Mouse (Mus musculus): ENCODE measurements at regions not wholly inside any gene's neighbourhood (a gene's known extent, or its start where the extent isn't known, plus 50 kb on each side); places are given as distances from the start of the nearest gene placed in this dataset.

DNA sequence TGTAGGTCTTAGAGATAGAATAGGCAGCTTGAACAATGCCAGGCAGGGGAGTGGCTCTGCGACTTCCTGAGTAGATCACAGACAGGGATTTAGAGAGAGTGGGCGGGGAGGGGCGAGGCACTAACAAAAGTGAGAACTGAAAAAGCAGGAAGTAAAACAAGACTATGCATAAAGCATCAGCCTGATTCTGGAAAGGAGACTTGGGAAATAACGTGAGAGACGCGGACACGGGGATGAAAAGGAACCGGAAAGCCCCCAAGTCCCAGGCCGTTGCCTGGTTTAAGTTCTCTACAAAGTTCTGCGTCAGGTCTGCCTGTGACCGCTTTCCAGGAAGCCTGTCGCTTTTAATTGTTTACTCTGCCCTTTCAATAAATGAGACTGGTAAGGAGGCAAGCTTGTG is 86.3 kb downstream of the D16Ertd472e start:
- ATAC-seq = peak; percentile 95

DNA sequence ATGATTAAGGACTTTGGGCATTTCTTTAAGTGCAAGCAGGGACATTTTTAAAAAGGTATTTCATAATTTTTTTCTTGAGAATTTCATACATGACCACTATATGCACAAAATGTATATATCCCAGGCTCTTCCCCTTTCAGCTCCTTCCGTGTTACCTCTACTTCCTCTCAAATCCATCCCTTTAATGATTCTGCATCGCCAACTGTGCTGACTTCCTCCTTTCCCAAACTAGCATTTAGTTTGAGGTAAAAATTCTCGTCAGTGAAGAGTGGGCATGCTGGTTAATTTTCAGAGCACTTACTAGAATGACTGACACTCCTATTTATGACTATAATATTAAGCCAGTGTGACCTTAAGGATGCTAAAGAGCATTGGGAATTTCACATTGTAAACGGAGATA is 86.9 kb downstream of the D16Ertd472e start:
- ATAC-seq = no peak

DNA sequence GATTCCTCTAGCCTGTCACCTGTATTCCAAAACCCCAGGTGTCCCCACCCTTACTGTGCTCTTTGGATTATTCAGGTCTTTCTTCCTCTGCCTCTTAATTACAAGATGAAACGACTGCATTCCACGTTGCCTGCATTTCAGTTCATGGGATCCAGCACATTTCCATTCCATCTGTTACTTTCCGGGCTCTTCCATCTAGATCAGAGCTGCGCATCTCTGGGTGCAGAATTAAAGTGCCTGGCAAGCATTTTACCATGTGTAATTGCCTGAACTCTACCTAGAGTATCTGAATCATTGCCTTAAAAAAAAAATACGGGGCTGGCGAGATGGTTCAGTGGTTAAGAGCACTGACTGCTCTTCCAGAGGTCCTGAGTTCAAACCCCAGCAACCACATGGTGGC is 90.0 kb downstream of the D16Ertd472e start:
- ATAC-seq = no peak

DNA sequence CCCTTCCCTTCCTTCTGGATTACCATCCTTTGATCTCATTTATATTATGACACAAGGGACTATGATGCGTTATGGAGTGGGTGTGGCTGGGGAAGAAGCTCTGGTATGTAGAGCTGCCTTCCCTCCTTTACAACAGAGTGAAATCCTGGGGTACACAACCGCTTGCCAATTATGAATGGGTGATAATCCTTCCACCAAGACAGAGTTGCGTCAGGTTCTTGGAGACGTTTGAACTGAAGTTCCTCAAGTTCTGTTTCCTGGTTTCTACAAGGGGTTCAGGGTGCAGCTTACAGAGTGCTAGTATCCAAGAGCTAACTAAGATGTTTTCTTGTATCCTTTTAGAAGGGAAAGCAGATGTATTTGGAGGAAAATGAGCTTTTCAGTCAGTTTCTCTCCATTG is 92.2 kb downstream of the D16Ertd472e start:
- ATAC-seq = no peak

DNA sequence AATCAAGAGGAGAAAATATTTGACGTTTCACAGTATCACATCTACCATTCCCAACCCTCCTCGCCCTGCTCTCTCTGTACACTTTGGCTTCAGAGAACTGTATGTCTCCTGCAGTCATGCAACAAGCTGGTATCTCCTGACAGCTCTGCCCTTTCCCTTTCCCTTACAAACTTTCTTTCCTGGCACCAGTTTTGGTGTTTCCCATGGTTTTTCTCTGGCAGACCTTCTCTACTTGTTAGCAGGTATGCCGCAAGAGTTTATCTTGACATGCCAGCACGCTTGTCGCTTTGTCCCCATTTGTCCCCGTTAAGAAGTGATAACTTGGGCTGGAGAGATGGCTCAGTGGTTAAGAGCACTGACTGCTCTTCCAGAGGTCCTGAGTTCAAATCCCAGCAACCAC is 94.9 kb downstream of the D16Ertd472e start:
- no peak for ATAC-seq

DNA sequence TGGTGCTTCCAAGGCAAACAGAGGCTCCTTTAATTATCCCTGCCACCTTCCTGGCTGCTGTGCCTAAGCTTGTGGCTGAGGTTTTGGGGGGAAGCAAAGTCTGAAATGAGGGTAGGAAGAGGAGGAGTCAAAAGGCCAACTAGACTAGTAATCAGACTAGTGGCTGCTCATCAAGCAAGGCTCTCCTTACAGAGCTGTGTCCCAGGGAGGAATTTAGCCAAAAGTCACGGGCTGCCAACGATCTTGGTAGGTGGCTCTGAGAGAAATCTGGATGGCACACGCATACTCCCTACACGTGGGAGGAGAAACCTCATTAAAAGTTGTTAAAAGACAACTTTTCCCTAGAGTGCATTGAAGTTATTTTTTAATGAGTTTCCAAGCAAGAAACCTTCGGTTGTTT is 95.4 kb downstream of the D16Ertd472e start:
- ATAC-seq = no peak

DNA sequence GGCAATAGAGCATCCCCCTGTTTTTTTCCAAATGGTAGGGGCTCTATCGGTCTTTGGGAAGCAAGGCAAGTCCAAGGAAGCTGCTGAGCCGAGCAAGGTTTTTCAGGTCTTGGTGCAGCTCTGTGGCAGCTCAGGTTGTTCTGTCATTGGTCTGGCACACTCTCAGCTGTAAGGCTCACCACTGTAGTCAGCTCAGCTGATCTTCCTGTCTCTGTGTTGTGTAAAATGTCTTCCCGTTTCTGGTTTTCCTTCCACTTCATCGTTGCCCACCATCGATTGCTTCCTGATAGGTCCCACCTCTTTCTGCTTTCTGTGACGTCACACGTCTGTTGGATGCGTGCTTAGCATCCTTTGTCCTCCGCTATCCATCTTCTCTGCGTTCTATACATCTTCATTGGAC is 96.2 kb downstream of the D16Ertd472e start:
- no peak for ATAC-seq

DNA sequence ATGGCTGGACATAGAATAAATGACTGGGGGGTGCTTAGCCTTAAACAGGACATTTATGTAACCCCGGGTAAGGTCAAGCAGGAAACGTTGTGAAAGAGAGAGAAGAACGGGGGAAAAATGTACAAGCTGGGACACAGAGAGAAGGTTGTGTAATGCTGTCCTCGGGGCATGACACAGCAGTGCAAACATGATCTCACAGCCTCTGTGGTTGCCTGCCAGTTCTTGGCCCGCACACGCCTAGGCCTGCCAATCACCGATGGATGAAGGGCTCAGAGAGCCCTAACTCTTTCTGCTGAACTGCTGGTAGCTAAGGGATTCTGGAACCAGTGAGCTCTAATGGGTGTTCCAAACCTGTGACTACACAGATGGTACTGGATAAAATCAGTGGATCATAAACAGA is 96.5 kb upstream of the Btg3 start:
- no peak for ATAC-seq

DNA sequence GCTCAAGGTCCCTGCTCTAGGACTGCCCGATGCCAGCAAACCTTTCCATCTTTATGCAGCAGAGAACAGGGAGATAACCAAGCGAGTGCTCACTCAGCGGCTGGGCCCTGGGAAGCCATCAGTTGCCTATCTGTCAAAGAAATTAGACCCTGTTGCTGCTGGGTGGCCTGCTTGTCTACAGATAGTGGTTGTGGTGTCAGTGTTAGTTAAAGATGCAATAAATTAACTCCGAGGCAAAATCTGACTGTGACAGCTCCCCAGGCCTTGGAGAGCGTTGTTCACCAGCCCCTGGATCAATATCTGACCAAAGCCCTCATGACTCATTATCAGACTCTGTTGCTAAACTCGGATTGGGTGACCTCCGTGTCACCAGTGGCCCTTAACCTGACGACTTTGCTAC is 83.0 kb upstream of the Btg3 start:
- ATAC-seq = no peak

DNA sequence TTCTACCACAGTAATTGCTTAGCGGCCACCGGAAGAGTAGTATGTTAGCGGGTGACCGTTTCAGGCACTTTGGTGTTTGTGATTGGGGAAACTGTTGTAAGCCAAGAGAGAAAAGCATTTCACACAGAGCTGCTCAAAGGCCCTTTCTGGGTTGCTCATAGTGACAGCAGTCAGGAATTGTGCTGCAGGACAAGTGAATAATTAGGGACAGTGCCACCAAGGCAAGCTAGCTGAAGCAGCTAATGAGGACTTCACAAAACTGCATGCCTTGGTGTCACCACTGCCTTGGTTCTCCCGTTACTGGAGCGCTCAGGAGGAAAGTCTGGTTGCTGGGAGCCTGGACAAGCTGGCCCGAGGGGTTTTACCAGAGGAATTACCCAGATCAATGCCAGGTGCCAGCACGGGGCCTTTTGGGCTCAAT is 80.7 kb upstream of the Btg3 start:
- no peak for ATAC-seq

DNA sequence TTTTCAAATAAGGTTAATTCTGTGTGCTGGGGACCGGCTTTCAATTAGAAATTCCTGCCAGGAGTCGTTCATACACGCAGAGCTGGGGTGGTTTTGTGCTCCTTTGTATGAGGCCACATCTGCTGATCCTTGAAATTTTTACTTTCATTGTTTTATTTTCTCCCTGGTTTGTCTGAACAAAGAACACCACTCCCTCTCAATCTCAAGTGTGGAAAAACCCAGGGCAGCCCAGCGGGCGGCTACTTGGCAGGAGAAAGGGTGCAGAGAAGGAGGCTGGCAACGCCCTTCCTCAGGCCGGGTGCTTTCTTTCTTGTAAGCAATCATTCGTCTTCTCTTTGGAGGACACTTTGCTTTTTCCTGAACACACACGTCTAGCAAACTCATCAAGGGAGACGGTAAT is 79.4 kb upstream of the Btg3 start:
- ATAC-seq = no peak

DNA sequence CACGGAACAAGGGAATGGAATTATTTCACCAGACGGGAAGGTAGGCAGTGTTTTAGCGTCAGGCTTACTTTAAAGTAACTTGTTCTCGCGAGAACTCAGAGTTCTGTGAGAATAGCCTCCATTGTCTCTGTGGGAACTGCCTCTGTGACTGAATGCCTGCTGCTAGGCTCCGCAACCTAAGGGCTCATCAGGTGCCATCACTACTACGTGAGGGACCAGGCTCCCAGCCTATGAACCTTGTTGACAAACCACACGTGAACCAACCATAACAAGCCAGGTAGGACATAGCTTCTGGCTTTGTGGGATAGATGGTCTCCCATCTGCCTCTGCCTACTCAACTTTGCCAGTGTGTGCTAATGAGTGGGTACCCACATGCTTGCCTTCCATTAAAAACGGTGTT is 77.5 kb upstream of the Btg3 start:
- no peak for ATAC-seq

DNA sequence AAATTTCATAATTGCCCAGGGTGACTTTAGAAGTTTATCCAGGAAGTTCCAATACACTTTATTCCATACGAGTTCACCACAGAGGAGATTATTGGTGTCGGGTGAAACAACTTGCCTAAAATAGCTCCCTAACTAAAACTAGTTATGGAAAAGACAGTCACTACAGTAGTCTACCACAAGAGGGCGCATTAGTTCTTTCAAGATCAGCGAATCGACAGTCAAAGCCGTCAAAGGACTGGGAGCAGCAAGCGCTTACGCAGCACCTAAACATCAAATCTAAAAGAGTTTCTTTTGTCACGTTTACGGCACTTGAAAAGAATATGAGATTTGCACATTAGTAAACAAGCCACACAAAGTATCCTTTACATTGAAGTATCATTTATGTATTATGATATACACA is 75.3 kb upstream of the Btg3 start:
- peak; percentile 94 for ATAC-seq

DNA sequence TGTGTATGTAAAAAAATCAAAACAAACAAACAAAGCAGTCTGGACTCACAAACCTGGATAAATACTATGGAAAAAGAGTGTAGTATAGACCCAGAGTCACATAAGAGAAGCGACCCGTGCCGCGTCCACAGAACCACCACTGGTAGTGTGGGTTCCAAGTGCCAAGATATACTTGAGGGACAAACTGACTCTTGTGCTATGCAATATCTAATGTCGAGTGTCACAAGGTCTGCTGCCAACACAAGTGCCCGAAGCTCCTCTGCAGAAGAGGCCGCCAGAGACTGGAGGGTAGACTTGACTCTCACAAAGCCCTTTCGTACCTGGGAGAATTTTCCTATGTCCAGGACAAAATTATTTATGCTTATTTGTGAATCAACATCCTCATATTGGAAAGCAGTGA is 74.8 kb upstream of the Btg3 start:
- ATAC-seq = no peak

DNA sequence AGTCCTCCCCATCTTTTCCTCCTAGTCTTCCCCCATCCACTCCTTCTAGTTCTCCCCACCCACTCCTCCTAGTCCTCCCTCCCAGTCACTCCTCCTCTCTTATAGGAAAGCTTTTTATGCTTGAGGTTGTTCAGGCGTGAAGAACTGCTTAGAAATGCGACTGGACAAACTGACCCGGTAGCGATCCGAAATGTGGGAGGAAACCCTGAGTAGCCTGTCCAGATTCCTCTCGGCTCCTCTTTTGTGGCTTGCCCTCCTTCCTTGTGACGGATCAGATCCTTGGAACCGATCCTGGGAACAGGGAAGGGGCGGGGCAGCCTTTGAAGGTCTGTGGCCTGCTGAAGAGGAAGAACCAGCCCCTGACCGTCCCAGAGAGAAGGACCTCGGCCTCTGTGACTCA is 74.3 kb upstream of the Btg3 start:
- ATAC-seq = no peak

DNA sequence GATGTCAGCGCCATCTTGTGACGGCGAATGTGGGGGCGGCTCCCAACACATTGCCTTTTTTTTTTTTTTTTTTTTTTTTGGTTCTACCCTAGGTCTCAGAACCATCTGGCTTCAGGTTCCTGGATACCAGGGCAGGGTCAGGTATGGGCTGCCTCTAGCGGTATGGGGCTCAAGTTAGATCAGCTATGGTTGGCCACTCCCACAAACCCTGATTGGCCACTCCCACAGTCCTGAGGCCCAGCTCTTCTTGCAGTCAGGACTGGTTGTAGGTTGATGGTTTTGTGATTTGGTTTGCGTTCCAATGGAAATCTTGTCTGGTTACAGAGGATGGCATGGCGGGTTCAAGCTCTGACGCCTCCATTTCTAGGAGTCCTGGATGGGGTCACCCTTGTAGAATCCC is 72.2 kb upstream of the Btg3 start:
- no peak for ATAC-seq

DNA sequence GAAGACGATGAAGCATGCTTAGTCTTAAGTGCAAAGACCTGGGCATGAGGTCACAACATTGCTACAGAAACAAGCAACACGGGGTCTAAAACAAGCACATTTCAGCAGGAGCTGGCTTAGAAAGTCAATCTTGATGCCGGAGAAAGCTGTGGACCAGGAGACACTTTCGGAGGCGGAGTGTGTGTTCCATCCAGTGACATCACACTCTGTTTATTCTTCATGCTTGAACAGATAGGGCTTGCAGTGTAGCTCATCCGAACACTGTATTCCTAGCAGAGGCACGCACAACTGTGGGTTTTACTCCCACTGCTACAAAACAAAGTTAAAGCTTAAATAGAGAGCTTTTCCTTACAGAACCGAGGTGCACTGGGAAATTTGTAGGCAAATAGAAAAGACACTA is 66.3 kb upstream of the Btg3 start:
- no peak for ATAC-seq

DNA sequence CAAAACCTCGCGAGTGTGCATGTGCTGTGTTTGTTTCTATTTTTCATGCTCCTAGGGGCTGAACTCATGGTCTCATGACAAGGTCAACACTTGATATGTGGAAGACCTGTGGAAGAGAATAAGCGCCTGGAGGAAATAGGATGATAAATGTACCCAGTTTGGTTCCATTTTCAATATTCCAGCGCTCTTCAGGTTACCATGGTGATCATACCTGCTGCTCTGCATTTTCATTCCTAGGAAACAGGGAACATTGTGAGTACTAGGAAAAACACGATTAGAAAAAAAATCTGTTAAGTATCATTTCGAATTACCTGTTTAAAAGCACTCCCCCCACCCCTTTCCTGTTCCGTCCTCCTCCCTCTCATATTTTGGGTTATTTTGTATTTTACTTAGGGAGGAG is 65.8 kb upstream of the Btg3 start:
- no peak for ATAC-seq

DNA sequence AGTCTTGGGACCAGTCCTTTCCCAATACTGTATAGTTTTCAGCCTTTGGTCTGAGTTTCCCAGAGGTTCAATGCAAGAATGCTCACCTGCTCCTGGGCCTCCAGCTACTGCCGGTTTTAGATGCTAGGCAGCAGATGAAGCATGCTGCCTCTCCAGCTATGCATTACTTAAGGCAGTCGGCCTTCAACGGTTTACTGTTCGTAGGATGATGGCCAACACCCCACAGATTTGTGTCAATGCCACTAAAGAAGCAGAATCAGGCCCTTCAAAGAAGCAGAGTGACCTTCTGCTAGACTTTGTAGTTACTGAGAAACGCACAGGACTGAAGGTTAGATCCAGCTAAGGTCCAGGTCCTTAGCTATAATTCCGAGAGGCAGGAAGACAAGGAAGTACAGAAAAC is 65.0 kb upstream of the Btg3 start:
- no peak for ATAC-seq

DNA sequence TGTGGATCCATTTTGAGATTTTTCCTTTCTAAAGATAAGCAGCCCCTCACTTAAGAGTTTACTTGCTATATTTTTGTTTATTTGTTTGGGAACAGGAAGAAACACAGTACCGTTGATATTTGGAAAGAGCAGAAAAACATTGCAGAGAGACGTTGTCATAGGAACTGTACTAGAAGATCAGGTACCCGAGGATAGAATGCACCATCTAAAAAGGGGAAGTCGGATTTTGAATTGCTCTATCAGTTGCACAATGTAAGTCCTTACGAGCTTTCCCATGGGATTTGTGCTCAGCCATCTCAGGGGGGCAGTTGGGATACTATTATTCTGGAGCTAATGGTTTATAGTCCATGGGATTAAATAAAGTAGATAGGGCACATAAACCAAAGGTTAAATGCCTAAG is 58.7 kb upstream of the Btg3 start:
- no peak for ATAC-seq

DNA sequence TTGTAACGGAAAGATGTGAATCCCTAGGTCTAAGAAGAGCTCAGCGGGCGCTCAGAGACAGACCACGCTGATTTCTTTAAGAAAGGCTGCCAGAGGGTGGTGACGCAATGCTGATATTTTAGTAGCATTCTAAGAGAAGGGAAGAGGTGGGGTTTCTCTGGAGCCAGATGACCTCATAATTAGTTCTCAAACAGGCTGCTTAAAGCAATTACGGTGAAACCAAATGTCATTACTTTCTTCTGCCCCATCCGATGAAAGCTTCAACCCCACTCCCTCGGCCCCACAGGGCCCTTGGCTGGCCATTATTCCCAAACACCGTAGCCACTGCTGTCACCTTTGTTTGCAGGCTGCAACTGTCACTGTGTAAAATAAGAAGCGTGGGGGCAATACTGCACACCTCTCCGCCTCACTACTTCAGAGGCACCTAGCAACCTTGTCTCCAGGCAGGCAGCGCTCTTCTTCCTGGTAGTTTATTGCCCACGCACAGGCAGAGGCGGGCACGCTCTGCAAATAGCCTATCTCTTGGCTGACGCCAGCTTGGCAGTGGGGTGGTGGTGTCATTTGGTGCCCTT is 50.6 kb upstream of the Btg3 start:
- ATAC-seq = no peak

Measured in CD4-positive, CD25-positive, alpha-beta regulatory T cell, adult 4 months (primary cell).